Mouse (Mus musculus): ENCODE measurements at regions not wholly inside any gene's neighbourhood (a gene's known extent, or its start where the extent isn't known, plus 50 kb on each side); places are given as distances from the start of the nearest gene placed in this dataset.

DNA sequence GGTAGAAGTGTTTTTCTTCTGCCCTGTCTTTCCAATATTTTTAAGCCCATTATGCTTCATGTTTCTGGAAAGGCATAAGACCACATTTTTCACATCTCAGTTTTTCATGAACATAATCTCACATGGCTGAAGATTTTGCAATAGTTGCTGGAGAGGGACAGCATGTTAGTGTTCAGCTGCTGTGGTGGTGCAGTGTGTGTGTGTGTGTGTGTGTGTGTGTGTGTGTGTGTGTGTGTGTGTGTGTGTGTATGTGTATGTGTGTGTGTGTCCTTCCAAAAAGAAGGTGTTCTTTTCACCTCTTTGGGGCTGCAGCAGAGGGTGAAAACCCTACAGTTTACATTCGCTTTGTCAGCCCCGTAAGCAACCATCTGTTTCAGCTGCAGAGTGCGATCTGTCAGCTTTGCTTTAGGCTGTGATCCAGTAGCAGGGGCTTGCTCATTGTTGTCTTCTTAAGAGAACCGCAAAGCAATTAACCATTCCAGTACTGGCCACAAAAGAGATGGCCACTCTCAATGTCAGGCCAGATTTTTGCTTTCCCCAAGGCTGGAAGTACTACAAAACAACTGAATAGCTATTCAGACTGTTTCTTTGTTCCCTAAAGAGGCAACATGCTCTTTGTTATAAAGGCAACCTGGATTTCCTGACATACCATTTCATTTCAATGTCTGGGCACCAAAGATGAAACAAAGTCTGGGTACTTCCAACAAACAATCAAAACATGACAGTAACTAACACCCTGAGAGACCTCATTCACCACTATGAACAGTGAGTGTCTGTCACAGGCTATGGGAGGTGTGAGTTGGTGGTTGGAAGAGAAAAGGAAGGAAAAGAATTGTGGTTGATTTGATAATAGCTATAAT, 520.2 kb upstream of the Cited2 start:
- DNase-seq (ENCODE audit: low read depth, low spot score), result no peak

DNA sequence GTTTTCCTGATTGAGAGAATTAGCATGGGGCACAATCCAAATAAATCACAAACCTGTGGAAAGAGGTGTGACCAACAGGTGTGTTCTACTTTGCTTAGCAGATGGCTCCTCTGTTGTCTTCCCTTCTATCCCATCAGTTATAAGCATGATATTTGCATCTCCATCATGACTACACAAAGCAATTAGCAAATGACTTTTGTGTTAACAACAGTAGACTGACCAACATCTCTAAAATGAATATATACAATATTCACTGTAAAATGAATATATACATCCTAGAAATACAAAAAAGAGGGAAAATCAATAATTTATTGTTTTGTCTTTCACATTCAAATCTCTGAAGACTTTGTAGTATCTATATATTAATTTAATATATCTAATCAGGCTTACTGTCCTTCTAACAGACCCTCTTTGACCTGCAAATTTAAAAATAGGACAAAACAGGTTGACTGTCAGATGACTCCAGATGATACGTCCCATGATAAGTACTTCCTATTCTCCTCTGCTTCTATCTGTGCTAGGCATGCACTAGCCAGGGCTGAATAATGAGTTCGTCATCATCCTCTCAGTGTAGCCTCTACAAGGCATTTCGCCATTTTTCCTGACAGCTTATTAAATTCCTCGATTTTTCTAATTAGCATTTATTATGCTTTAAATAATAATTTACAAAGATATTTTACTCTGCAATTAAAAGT, 519.5 kb upstream of the Cited2 start:
- no peak for DNase-seq (ENCODE audit: low read depth, low spot score)

DNA sequence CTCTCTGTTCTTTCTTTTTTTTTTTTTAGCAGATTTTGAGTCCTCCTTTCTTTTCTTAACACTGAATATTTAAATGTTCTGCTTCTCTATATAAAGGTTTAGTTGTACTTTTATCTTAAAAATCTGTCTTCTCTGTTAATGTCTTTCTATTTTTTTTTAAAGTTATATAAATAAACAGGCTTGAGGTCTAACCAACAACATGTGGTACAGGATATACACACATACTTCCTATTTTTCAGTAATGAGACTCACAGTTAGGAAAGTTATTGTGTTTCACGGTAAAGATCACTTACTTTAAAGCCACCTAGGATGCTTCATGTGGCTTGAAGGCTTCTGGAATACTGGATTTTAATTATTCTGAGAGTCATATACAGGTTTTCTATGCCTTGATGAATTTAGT, 518.9 kb upstream of the Cited2 start:
- DNase-seq (ENCODE audit: low read depth, low spot score), result no peak

DNA sequence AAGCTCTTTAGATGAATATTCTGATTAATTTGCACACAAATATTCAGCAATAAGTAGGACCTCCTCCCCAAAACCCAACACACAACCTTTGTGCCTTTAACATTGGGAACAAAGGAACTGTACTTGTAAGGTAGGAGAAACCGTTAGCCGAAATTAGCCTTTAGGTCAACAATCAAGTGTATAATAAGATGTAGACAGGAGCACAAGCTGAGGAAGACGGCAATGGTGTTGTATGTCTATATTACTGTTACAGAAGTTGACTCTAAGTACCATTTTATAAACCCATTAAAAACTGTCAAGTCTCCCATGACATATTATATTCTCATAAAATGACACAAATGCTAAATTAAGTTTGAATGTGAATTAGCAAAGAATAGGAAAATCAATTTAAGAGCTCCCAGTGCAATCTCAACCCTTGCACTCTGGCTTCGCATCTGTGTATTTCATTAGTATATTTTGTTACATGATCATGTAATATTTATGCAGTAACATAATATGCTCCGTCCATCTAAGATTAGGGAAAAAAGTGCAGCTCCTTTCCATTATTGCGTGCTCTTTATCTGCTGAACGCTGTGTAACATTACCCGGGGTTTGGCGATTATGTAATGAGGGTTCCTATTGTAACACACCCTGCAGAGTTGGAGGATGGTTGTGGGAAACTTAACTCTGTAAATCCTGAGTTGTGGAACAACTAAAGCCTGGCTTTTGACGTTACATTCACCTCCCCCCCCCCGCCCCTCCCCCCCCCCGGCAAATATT, 510.3 kb upstream of the Cited2 start:
- DNase-seq (ENCODE audit: low read depth, low spot score), result peak; percentile 14

- peak; percentile 80 for DNase-seq (ENCODE audit: low read depth, low spot score)
These were observed 509.5 kb upstream of the Cited2 start for GRCm38 (mm10) chr10:17213310-17214064.

GRCm38 (mm10) chr10:17214065-17214440, 509.0 kb upstream of the Cited2 start:
- DNase-seq (ENCODE audit: low read depth, low spot score), result no peak

- DNase-seq (ENCODE audit: low read depth, low spot score), result no peak
These were observed 508.0 kb upstream of the Cited2 start for GRCm38 (mm10) chr10:17215029-17215428.

DNA sequence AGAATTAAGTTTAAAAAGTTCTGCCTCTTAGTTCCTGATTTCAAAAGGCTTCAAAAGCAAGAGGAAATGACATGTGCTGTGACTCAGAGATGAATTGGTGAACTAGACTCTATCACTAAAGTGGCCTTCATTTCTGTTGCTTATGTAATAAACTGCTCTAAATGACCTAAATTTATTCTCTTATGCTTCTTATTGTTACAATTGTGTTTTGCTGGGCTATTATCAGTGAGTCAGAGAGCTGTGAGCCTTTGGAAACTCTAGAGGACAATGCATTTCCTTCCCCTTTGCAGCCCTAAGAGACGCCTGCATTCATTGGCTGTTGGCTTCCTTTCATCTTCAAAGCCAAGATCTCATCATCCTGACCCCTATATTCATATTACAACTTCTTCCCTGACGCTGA, 501.5 kb upstream of the Cited2 start:
- DNase-seq (ENCODE audit: low read depth, low spot score), result no peak

- no peak for DNase-seq (ENCODE audit: low read depth, low spot score)
These were observed 497.3 kb upstream of the Cited2 start for GRCm38 (mm10) chr10:17225727-17226126.

GRCm38 (mm10) chr10:17230040-17230818, 492.8 kb upstream of the Cited2 start:
- peak; percentile 75 for DNase-seq (ENCODE audit: low read depth, low spot score)

GRCm38 (mm10) chr10:17235955-17236650, 486.9 kb upstream of the Cited2 start:
- DNase-seq (ENCODE audit: low read depth, low spot score), result no peak

DNA sequence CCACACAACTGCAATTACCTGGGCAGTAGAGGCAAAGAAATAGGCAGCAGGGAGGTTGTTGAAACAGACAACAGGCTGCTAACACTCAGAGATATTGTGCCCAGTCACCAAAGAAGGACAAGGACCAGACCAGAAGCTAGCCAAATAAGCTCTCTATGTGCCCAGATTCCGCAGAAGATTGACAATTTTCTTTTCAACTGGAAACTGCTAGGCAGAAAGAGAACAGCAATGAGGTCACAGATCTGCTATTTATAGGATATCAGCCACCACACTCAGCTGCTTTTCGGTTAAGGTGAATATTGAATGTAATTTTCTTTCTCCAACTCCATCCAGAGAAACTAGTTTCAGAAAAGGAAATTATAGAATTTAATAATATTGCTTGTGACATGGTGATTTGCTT, 486.3 kb upstream of the Cited2 start:
- DNase-seq (ENCODE audit: low read depth, low spot score), result no peak

- peak; percentile 71 for DNase-seq (ENCODE audit: low read depth, low spot score)
These were observed 485.6 kb upstream of the Cited2 start for GRCm38 (mm10) chr10:17237463-17237862.

GRCm38 (mm10) chr10:17237918-17238850, 484.8 kb upstream of the Cited2 start:
- peak; percentile 15 for DNase-seq (ENCODE audit: low read depth, low spot score)

GRCm38 (mm10) chr10:17248270-17248669, 474.7 kb upstream of the Cited2 start:
- no peak for DNase-seq (ENCODE audit: low read depth, low spot score)

DNA sequence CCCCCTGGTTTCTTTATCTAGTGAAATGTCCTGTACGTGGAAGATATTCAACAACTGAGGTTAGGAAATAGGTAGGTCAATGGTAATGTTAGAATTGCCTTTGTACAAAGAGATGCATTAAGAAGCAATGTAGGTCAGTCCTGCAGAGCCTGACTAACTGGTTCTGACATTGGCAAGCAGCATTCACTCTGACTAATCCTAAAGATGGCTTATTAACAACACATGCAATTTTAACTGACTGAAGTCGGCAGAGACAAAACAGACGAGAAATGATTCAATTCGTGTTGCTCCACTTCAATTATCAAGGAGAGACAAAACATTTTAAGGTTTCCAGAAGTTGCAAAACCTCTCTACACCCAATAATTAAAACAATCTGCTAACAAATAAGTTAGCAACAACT, 470.0 kb upstream of the Cited2 start:
- no peak for DNase-seq (ENCODE audit: low read depth, low spot score)

DNA sequence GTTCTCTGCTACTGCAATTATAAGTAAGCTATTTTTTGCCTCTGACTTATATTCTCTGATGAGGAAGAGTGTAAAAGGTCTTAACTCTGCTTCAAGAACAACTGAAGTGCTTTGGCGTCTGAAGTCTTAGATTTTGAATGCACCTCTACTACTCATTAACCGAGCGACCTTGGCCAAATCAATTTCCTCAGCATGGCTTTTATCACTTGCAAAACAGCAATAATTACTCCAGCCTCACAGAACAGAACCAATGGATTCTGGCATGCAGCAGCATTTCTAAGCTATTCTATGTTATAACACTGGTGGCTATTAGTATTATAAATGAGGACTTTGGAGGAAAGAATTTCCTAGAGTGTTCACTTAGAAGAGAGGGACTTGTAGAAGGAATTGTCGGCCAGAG, 462.9 kb upstream of the Cited2 start:
- DNase-seq (ENCODE audit: low read depth, low spot score), result no peak

DNA sequence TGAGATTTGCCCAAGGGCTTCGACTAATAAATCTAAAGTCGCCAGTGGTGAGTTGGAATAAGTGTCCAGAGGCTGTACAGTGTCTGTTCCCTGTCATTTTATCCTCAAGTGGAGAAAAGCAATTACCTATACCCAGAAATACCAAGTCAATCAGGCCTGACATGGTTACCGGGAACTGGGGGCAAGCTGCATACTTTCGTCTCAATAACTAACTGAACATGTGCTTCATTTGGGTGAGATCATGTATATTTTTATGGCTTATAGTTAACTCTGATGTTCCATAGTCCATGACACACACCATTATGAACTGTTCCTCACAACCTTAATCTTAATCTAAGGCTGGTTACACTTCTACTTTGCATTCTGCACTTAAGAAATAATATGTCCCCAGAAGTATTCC, 462.4 kb upstream of the Cited2 start:
- DNase-seq (ENCODE audit: low read depth, low spot score), result no peak

DNA sequence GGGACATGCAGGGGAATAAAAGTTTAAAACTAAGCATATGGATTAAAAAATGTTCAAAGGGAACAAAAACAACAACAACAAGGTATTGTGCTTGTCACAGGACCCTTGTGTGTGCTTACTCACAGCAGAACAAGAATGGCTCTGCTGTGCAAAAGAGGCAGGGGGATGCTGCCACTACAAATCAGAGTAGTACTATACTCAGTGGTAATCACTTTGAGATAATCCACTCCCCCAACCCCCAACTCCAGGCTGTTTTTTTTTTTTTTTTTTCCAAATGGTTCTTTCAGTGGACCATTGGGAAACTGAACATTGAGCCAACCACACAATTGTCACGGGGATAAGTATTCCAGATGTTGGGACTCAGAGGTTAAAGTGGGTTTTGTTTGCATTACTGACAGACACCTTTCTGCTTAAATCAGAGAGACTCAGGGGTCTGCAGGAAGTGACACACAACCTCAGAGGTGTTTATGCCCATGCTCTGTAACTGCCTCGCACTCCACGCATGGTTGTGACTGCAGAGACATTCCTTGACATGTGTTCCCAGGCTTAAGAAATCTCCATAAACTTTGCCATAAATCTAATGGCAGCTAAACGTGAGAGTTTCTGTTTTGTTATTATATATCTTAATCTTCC, 461.7 kb upstream of the Cited2 start:
- DNase-seq (ENCODE audit: low read depth, low spot score), result no peak

All from ES-CJ7 (cell line).